Mouse (Mus musculus): Measurements from ENCODE around the gene Ifit3b. TPM values are rescaled to one million over a fixed set of nuclear protein-coding genes. Genes with fewer than 3 reads are reported as not detected.
"Not testable (repeated sequence)": the region's sequence is repeated elsewhere in the genome, so short reads cannot be mapped to it uniquely, and the experiment has no call there.

The Ifit3b gene
- total and polyA plus RNA-seq, 3 experiments, result not detected

GRCm38 (mm10) chr19:34605472-34605871 lies 2.3 kb upstream of the Ifit3b start:
- no peaks in the 10 kb centered on the region for H3K9me3 ChIP-seq (replicated peaks; ENCODE audit: low read length)
- in situ Hi-C loops (cut with MboI; ENCODE audit: low pct_ligation_motif_present, low pct_unique_long_range_greater_than_20kb, low sequenced_read_pairs) (no loop called here), dilution Hi-C loops (cut with MboI; ENCODE audit: extremely low pct_ligation_motif_present, extremely low pct_unique_long_range_greater_than_20kb, low sequenced_read_pairs) (no loop called here)
- TF ChIP-seq MAZ (IDR thresholded peaks at IDR 0.05; ENCODE audit: low read depth, low read length) (no peak), KAT2A (IDR thresholded peaks at IDR 0.05; ENCODE audit: insufficient replicate concordance, low read length) (no peak), CTCF (conservative IDR thresholded peaks at IDR 0.05 in 1 of 2, IDR thresholded peaks at IDR 0.05 in 1 of 2; ENCODE audit: low read depth in 2 of 2, low read length in 2 of 2) (no peak), ZC3H11A (IDR thresholded peaks at IDR 0.05; ENCODE audit: low read depth, low read length) (no peak), NELFE (IDR thresholded peaks at IDR 0.05; ENCODE audit: low read depth, low read length) (no peak), IRF4 (IDR thresholded peaks at IDR 0.05; ENCODE audit: low read depth, low read length) (no peak)
- peaks cover 0 to 16% of the 10 kb centered on the region in 2 experiments; a peak in 2 of 4 replicates for H3K4me1 ChIP-seq (ENCODE audit: control insufficient read depth in 1 of 2, insufficient read depth in 2 of 2)
- no peaks in the 10 kb centered on the region for H3K27me3 ChIP-seq (replicated peaks)
- no peaks in the 10 kb centered on the region for H3K36me3 ChIP-seq (replicated peaks in 1 of 2; ENCODE audit: control insufficient read depth in 1 of 2, insufficient read depth in 1 of 2, low read length in 1 of 2)
- H3K9ac ChIP-seq (ENCODE audit: insufficient read depth, low read depth), result no peak overlapping the region
- H3K4me3 ChIP-seq (replicated peaks in 1 of 3; ENCODE audit: low read depth in 2 of 3, low read length in 2 of 3, poor library complexity in 1 of 3), result no peak overlapping the region
- H3K4me2 ChIP-seq (ENCODE audit: insufficient read depth, low read depth, poor library complexity, severe bottlenecking), result no peak overlapping the region
- H3K27ac ChIP-seq (ENCODE audit: insufficient read depth, low read depth), result no peak overlapping the region
- H3K79me2 ChIP-seq (replicated peaks; ENCODE audit: control insufficient read depth, extremely low read depth, insufficient read depth, poor library complexity, severe bottlenecking), result no peaks in the 10 kb centered on the region
- DNase-seq (ENCODE audit: extremely low read depth), result no peak

DNA sequence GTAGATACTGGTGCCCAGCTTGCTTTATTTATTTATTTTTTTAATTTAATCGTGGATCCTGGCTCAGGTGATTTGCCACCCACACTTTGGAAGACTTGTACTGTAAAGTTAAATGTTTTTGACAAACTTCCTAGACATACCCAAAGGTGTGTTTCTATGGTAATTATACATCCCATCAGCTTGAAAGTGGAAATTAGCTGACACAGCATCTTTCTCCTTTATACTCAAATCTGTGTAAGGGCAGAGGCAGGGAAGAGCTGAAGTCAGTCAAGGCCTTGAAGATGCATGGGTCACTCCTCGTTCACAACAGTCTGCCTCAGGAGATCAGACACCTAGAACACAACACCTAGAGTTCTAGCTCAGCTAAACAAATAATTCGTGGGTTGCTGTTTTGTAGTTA lies 2.3 kb downstream of the Ifit3b start:
- H3K9ac ChIP-seq (ENCODE audit: insufficient read depth, low read depth); H3K4me3 ChIP-seq (replicated peaks in 1 of 3; ENCODE audit: low read depth in 2 of 3, low read length in 2 of 3, poor library complexity in 1 of 3); H3K4me2 ChIP-seq (ENCODE audit: insufficient read depth, low read depth, poor library complexity, severe bottlenecking); H3K9me3 ChIP-seq (replicated peaks; ENCODE audit: low read length); H3K27me3 ChIP-seq (replicated peaks); H3K79me2 ChIP-seq (replicated peaks; ENCODE audit: control insufficient read depth, extremely low read depth, insufficient read depth, poor library complexity, severe bottlenecking); DNase-seq (ENCODE audit: extremely low read depth); dilution Hi-C loops (cut with MboI; ENCODE audit: extremely low pct_ligation_motif_present, extremely low pct_unique_long_range_greater_than_20kb, low sequenced_read_pairs); H3K36me3 ChIP-seq (replicated peaks in 1 of 2; ENCODE audit: control insufficient read depth in 1 of 2, insufficient read depth in 1 of 2, low read length in 1 of 2); H3K27ac ChIP-seq (ENCODE audit: insufficient read depth, low read depth); in situ Hi-C loops (cut with MboI; ENCODE audit: low pct_ligation_motif_present, low pct_unique_long_range_greater_than_20kb, low sequenced_read_pairs): not testable (repeated sequence)
- H3K4me1 ChIP-seq (ENCODE audit: control insufficient read depth in 1 of 2, insufficient read depth in 2 of 2), result peaks cover 0 to 10% of the 10 kb centered on the region in 2 experiments; a peak in 2 of 4 replicates
- TF ChIP-seq MAFK (IDR thresholded peaks at IDR 0.05; ENCODE audit: insufficient replicate concordance, low read length), result peak; percentile 82

DNA sequence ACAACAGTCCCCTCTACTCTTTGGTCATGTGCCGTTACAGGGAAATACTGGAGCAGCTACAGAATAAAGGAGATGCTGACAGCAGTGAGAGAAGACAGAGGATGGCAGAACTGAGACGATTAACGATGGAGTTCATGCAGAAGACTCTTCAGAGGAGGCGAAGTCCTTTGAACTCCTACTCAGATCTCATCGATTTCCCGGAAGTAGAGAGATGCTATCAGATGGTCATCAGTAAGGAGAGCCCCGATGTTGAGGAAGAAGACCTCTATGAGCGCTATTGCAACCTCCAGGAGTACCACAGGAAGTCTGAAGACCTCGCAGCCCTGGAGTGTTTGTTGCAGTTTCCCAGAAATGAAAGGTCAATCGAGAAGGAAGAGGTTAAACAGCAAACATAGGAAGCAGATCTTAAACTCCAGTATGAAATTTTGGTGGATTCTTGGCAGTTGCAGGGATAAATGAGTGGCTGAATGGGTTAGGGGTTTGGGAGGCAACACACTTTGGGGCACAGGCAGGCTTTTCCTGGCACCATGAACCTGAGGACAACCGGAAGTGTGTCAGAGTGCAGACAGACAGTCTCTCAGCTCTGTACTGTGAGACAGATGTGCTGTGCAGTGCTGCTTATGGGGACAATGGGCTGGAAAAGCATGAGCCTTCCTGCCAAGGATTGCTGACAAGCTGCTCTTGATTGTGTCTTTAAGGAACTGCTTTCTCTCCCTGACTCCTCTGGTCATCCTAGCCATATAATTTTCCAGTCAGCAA lies 4.7 kb downstream of the Ifit3b start:
- H3K79me2 ChIP-seq (replicated peaks; ENCODE audit: control insufficient read depth, extremely low read depth, insufficient read depth, poor library complexity, severe bottlenecking); dilution Hi-C loops (cut with MboI; ENCODE audit: extremely low pct_ligation_motif_present, extremely low pct_unique_long_range_greater_than_20kb, low sequenced_read_pairs); H3K4me1 ChIP-seq (ENCODE audit: control insufficient read depth in 1 of 2, insufficient read depth in 2 of 2); H3K36me3 ChIP-seq (replicated peaks in 1 of 2; ENCODE audit: control insufficient read depth in 1 of 2, insufficient read depth in 1 of 2, low read length in 1 of 2); DNase-seq (ENCODE audit: extremely low read depth); in situ Hi-C loops (cut with MboI; ENCODE audit: low pct_ligation_motif_present, low pct_unique_long_range_greater_than_20kb, low sequenced_read_pairs); H3K9me3 ChIP-seq (replicated peaks; ENCODE audit: low read length); H3K9ac ChIP-seq (ENCODE audit: insufficient read depth, low read depth); H3K4me2 ChIP-seq (ENCODE audit: insufficient read depth, low read depth, poor library complexity, severe bottlenecking); H3K27me3 ChIP-seq (replicated peaks); H3K4me3 ChIP-seq (replicated peaks in 1 of 3; ENCODE audit: low read depth in 2 of 3, low read length in 2 of 3, poor library complexity in 1 of 3); H3K27ac ChIP-seq (ENCODE audit: insufficient read depth, low read depth): not testable (repeated sequence)

Data from CH12.LX (cell line).